Comparison of ENCODE assay signal across 13 mouse cellular contexts in the genomic region with DNA sequence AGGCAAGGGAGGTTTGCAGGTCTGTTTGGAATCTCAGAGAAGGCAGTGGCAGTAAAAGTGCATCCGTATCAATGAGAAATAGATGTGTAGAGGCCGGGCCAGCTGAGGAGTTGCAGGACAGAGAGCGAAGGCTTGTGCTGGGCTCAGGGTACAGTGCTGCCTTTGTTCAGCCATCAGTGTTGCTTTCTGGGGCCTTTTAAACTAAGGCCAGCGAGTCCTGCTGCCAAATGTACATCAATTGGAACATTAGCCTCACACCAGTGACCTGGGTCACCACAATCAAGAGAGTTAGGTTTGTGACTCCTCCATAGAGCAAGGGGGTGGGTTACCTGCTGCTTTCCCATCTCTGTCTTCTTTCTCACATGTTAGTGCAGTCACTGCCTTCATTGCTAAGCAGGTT. TPM values are rescaled to one million over a fixed set of nuclear protein-coding genes. Genes with fewer than 3 reads are reported as not detected.
DNase-seq lines count a peak whose midpoint lies in the region; ATAC-seq and TF ChIP-seq lines count a peak whose summit lies in the region.
"Had no signal": no experiment of that assay in that cellular context is flagged by ENCODE, and none has a peak within 500 bp of the region (broad histone marks: within the 10 kb centered on the region; RNA-seq: fewer than 3 reads in every experiment).

No protein-coding gene starts in this region.

- peaks cover 66% of the 10 kb centered on the region for H3K4me1 ChIP-seq in heart, embryonic 12.5 days (replicated peaks)
- peaks cover 53% of the 10 kb centered on the region for H3K4me1 ChIP-seq in lung, embryonic 16.5 days (replicated peaks; ENCODE audit: control insufficient read depth, insufficient read depth, low read length)
- peaks cover 22% of the 10 kb centered on the region for H3K4me1 ChIP-seq in embryonic fibroblast, embryonic 13.5 days (ENCODE audit: control insufficient read depth, insufficient read depth, low read length)
- H3K4me1 ChIP-seq in neural tube, embryonic 14.5 days (ENCODE audit: control insufficient read depth, insufficient read depth, low read length): peaks cover 13% of the 10 kb centered on the region

- TF ChIP-seq POLR2A in embryonic fibroblast, embryonic 13.5 days (IDR thresholded peaks at IDR 0.05; ENCODE audit: low read depth, low read length): no peak

- H3K27ac ChIP-seq in heart, embryonic 12.5 days (ENCODE audit: poor library complexity, severe bottlenecking): peak overlapping the region; percentile 95
- H3K27ac ChIP-seq in lung, embryonic 16.5 days (ENCODE audit: low read length): peak overlapping the region; percentile 96
- peak overlapping the region; percentile 86 for H3K27ac ChIP-seq in embryonic fibroblast, embryonic 13.5 days (ENCODE audit: insufficient read depth, low read length)
- H3K27ac ChIP-seq in neural tube, embryonic 14.5 days (ENCODE audit: low read depth, low read length): peak overlapping the region; percentile 57; the same call in 1 of the 2 replicates
- H3K27ac ChIP-seq: liver, embryonic 15.5 days had no signal

- no peaks in the 10 kb centered on the region for H3K27me3 ChIP-seq in heart, embryonic 12.5 days (replicated peaks)
- H3K27me3 ChIP-seq in lung, embryonic 16.5 days (ENCODE audit: control insufficient read depth, insufficient read depth, low read depth, low read length): no peaks in the 10 kb centered on the region
- H3K27me3 ChIP-seq in neural tube, embryonic 14.5 days (ENCODE audit: control insufficient read depth, insufficient read depth, low read length): no peaks in the 10 kb centered on the region
- H3K27me3 ChIP-seq: liver, embryonic 15.5 days had no signal

- no peaks in the 10 kb centered on the region for H3K36me3 ChIP-seq in heart, embryonic 12.5 days
- H3K36me3 ChIP-seq in lung, embryonic 16.5 days (ENCODE audit: control insufficient read depth, insufficient read depth, low read length): no peaks in the 10 kb centered on the region
- no peaks in the 10 kb centered on the region for H3K36me3 ChIP-seq in neural tube, embryonic 14.5 days (ENCODE audit: control insufficient read depth, insufficient read depth, low read length)
- H3K36me3 ChIP-seq: liver, embryonic 15.5 days had no signal

- peak overlapping the region; percentile 27; the same call in 1 of the 2 replicates for H3K9ac ChIP-seq in heart, embryonic 12.5 days
- no peak overlapping the region for H3K9ac ChIP-seq in lung, embryonic 16.5 days (ENCODE audit: low read length)
- H3K9ac ChIP-seq in neural tube, embryonic 14.5 days (replicated peaks; ENCODE audit: low read depth, low read length): no peak overlapping the region
- H3K9ac ChIP-seq: liver, embryonic 15.5 days had no signal

- intact Hi-C loops in heart, postnatal 14 days (cut with DNase I): no loop called here

- no peaks in the 10 kb centered on the region for H3K9me3 ChIP-seq in heart, embryonic 12.5 days (replicated peaks)
- H3K9me3 ChIP-seq in lung, embryonic 16.5 days (ENCODE audit: control insufficient read depth, low read length): no peaks in the 10 kb centered on the region
- H3K9me3 ChIP-seq in neural tube, embryonic 14.5 days (ENCODE audit: control insufficient read depth, low read length): no peaks in the 10 kb centered on the region
- H3K9me3 ChIP-seq: liver, embryonic 15.5 days had no signal

- H3K4me2 ChIP-seq in heart, embryonic 12.5 days: no peak overlapping the region
- no peak overlapping the region for H3K4me2 ChIP-seq in lung, embryonic 16.5 days (ENCODE audit: low read depth, low read length)
- H3K4me2 ChIP-seq in neural tube, embryonic 14.5 days (ENCODE audit: low read depth, low read length): no peak overlapping the region
- H3K4me2 ChIP-seq: liver, embryonic 15.5 days had no signal

- WGBS in heart, embryonic 12.5 days: 61% methylated on average over 4 of the region's 4 CpGs
- WGBS in lung, embryonic 16.5 days: 60% methylated on average over 4 of the region's 4 CpGs
- WGBS in neural tube, embryonic 14.5 days: 36% methylated on average over 4 of the region's 4 CpGs

- DNase-seq in heart, postnatal 14 days: no peak
- DNase-seq in lung, postnatal 4 days: no peak
- no peak for DNase-seq in natural killer cell, adult 2 months (ENCODE audit: low spot score in 2 of 2)
- DNase-seq: thymus, postnatal 36 days had no signal

- no peak overlapping the region for H3K4me3 ChIP-seq in heart, embryonic 12.5 days
- no peak overlapping the region for H3K4me3 ChIP-seq in lung, embryonic 16.5 days (ENCODE audit: low read length)
- H3K4me3 ChIP-seq in embryonic fibroblast, embryonic 13.5 days (ENCODE audit: insufficient read depth, low read length): no peak overlapping the region
- H3K4me3 ChIP-seq in neural tube, embryonic 14.5 days (ENCODE audit: low read depth, low read length): no peak overlapping the region
- H3K4me3 ChIP-seq: erythroblast, embryonic 14.5 days; liver, embryonic 15.5 days had no signal

- no peak for ATAC-seq in heart, embryonic 12.5 days (ENCODE audit: insufficient number of reproducible peaks, low FRiP score)
- ATAC-seq in lung, embryonic 16.5 days (ENCODE audit: low read depth): no peak
- no peak for ATAC-seq in neural tube, embryonic 14.5 days (ENCODE audit: low read depth)

- no peak for TF ChIP-seq CTCF in embryonic fibroblast, embryonic 13.5 days (IDR thresholded peaks at IDR 0.05; ENCODE audit: borderline replicate concordance, insufficient read depth, low read length)

RNA-seq across cellular contexts. Expression of gene Rusc2, which starts 16.2 kb away (rescaled TPM):
- polyA plus RNA-seq in heart, embryonic 12.5 days (2016; fragmentation: Nextera tagmentation; extraction: Ambion mirVana): 14.1 and 15.7 TPM in 2 replicates
- total RNA-seq in heart, postnatal 14 days (2021): 10 to 100 TPM; 43.8 to 51.1 TPM
- 12.9 and 15.1 TPM in 2 replicates for polyA plus RNA-seq in lung, embryonic 16.5 days (2015; fragmentation: Nextera tagmentation; extraction: Ambion mirVana)
- 44.7 and 80.5 TPM in 2 replicates for polyA plus RNA-seq in embryonic fibroblast, embryonic 13.5 days (2011; ENCODE audit: insufficient read length, low read depth, missing spikeins)
- 43.4 and 75.4 TPM in 2 replicates for polyA plus RNA-seq in neural tube, embryonic 14.5 days (2014; fragmentation: Nextera tagmentation; extraction: Ambion mirVana)
- total RNA-seq: CH12.LX had no signal

RNA-seq across cellular contexts. Expression of gene Fam166b, which starts 30.9 kb away (rescaled TPM):
- polyA plus RNA-seq in heart, embryonic 12.5 days (2016; fragmentation: Nextera tagmentation; extraction: Ambion mirVana): 0.14 TPM in 1 of 2 replicates, not detected in the other
- total RNA-seq in heart, postnatal 14 days (2021): under 1 TPM in 1 of 2 experiments, not detected in 1; 0.38 TPM
- polyA plus RNA-seq in lung, embryonic 16.5 days (2015; fragmentation: Nextera tagmentation; extraction: Ambion mirVana): 0.87 and 1.4 TPM in 2 replicates
- not detected in 2 replicates for polyA plus RNA-seq in embryonic fibroblast, embryonic 13.5 days (2011; ENCODE audit: insufficient read length, low read depth, missing spikeins)
- 1.2 and 1.4 TPM in 2 replicates for polyA plus RNA-seq in neural tube, embryonic 14.5 days (2014; fragmentation: Nextera tagmentation; extraction: Ambion mirVana)
- total RNA-seq: CH12.LX; granulocyte monocyte progenitor cell, adult 5-6 weeks had no signal
- polyA plus RNA-seq: liver, embryonic 15.5 days had no signal

RNA-seq across cellular contexts. Expression of gene Tesk1, which starts 43.7 kb away (rescaled TPM):
- 10.3 and 11.6 TPM in 2 replicates for polyA plus RNA-seq in heart, embryonic 12.5 days (2016; fragmentation: Nextera tagmentation; extraction: Ambion mirVana)
- 10 to 100 TPM; 32.3 to 35.7 TPM for total RNA-seq in heart, postnatal 14 days (2021)
- polyA plus RNA-seq in lung, embryonic 16.5 days (2015; fragmentation: Nextera tagmentation; extraction: Ambion mirVana): 2.2 and 3.4 TPM in 2 replicates
- 28.6 and 33.4 TPM in 2 replicates for polyA plus RNA-seq in embryonic fibroblast, embryonic 13.5 days (2011; ENCODE audit: insufficient read length, low read depth, missing spikeins)
- polyA plus RNA-seq in neural tube, embryonic 14.5 days (2014; fragmentation: Nextera tagmentation; extraction: Ambion mirVana): 16.4 and 19.0 TPM in 2 replicates

RNA-seq across cellular contexts. Expression of gene Cd72, which starts 56.4 kb away (rescaled TPM):
- polyA plus RNA-seq in heart, embryonic 12.5 days (2016; fragmentation: Nextera tagmentation; extraction: Ambion mirVana): 0.82 and 2.0 TPM in 2 replicates
- under 1 TPM; 0.59 to 0.88 TPM for total RNA-seq in heart, postnatal 14 days (2021)
- 2.0 and 3.0 TPM in 2 replicates for polyA plus RNA-seq in lung, embryonic 16.5 days (2015; fragmentation: Nextera tagmentation; extraction: Ambion mirVana)
- polyA plus RNA-seq in embryonic fibroblast, embryonic 13.5 days (2011; ENCODE audit: insufficient read length, low read depth, missing spikeins): 3.8 TPM in 1 of 2 replicates, not detected in the other
- polyA plus RNA-seq in neural tube, embryonic 14.5 days (2014; fragmentation: Nextera tagmentation; extraction: Ambion mirVana): 6.6 and 7.4 TPM in 2 replicates
- total RNA-seq: layer of hippocampus, adult 18-20 months had no signal
